Mouse (Mus musculus) erythroblast, embryonic 14.5 days (primary cell): ENCODE measurements around the gene Olfr556.

Experiments used
- GATA1 ChIP-seq: IDR thresholded peaks from 2 replicates; pipeline ENCODE4 v1.6.1; 2012; ENCODE audit warnings: low read length, inconsistent platforms, mixed read lengths
- TAL1 ChIP-seq: IDR thresholded peaks from 3 replicates; pipeline ENCODE4 v1.6.1; 2012; ENCODE audit warnings: low read length, inconsistent platforms, mixed read lengths

DNA sequence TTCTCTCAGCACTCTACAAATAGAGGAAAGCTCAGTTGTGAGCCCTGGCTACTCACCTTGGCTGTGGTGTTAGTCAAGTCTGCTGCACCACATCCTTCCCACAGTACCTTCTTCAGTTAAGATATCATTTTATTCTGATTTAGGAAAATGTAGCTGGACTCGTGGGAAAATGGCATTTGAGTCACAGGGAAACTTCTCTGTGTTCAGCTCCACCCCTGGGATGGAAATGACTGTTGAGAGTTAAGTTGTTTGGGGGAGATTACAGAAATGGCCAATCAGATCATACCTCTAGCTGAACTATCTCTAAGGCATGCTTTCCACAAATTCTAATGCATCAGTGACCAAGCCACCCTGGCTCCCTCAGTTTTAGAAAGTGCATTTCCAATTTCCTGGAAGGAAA, 54.3 kb downstream of the Olfr556 start, which contains the start of gene Olfr33:
- TF ChIP-seq GATA1, result no peak
- no peak for TF ChIP-seq TAL1
